Mouse (Mus musculus) heart, adult 2 months (tissue): ENCODE data around the gene Gm49342.

Experiments used
- CTCF ChIP-seq: fragments of 200-600 bp; IDR thresholded peaks from 2 replicates; pipeline ENCODE4 v1.8.1; 2022; ENCODE audit warnings: antibody characterized with exemption, mild to moderate bottlenecking, moderate library complexity
- EP300 ChIP-seq: fragments of 200-500 bp; IDR thresholded peaks from 2 replicates; pipeline ENCODE4 v1.6.1; 2011; ENCODE audit warnings: low read depth, low read length, control low read depth; ENCODE audit not compliant: insufficient read depth
- POLR2A ChIP-seq: fragments of 200-500 bp; IDR thresholded peaks from 2 replicates; pipeline ENCODE4 v1.6.1; 2011; ENCODE audit warnings: mild to moderate bottlenecking, low read depth, low read length, control low read depth; ENCODE audit not compliant: insufficient read depth

DNA sequence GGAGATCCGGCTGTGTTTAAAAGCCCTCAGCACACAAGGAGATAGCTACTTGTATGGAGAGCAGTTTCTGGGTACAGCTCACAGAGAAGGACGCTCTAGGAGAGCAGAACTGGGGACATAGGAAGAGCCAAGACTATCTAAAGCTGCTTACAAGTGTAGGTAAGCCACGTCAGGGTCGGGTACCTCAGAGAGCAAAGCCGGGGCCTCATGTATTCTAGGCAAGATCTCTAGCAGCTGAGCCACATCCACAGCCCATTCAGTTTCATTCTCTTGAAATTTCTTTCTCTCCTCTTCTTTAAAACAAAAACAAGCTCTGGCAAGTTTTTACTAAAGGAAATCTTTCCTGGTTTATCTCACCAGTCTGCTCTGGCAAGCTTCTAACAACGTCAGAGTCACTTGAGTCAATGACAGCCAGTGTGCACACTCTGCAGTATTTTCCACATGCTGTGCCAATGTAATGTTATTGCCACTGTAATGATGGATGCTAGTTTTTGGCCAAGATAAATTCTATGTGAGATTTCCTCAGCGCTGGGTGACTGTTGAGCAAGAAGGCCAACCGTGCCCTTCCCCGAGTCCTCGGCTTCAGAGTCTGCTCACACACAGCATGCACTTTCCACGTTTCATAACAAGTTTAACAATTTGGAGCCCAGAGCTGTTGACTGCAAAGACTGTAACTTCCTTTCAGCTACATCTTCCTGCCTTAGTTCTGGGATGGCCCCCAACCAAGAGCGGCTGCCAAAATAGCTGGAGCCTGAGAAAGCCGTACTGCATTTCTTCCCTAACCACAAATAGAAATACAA, 63.8 kb downstream of the Gm49342 start:
- no peak for TF ChIP-seq CTCF
- peak; percentile 24; the same call in 1 of the 2 replicates for TF ChIP-seq POLR2A
- peak; percentile 48; the same call in 1 of the 2 replicates for TF ChIP-seq EP300
